Mouse (Mus musculus): ENCODE data around the gene Trpc4ap. TPM values are rescaled to one million over a fixed set of nuclear protein-coding genes. Genes with fewer than 3 reads are reported as not detected.
"Not testable (repeated sequence)": the region's sequence is repeated elsewhere in the genome, so short reads cannot be mapped to it uniquely, and the experiment has no call there.

The Trpc4ap gene
- polyA plus RNA-seq, 1 experiment from 2014 or later = 177 TPM

DNA sequence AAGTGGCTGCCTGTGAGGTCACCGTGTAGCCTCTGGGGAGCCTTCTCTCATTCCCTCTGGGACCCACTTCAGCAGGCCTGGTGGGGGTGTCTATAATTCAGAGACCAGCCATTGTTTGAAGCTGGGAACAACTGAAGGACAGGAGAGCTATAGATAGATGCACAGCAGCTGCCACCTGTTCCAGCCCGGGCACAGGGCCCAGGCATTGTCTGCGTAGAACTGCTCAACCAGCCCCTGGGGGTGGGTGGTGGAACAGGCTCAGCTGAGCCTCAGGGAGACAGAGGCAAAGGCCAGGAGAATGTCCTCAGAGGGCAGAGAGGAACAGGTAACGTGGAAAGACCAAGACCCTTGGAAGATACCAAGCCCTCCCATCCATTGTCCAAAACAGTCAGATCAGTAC, 85.8 kb downstream of the Trpc4ap start:
- 80% methylated on average over 4 of the region's 4 CpGs for WGBS
- H3K4me1 ChIP-seq = 0 out of 2 replicates have a peak, but pooled peaks cover 4% of the 10 kb centered on the region
- ATAC-seq (ENCODE audit: insufficient number of reproducible peaks, insufficient read depth, low FRiP score, low TSS enrichment) = no peak

DNA sequence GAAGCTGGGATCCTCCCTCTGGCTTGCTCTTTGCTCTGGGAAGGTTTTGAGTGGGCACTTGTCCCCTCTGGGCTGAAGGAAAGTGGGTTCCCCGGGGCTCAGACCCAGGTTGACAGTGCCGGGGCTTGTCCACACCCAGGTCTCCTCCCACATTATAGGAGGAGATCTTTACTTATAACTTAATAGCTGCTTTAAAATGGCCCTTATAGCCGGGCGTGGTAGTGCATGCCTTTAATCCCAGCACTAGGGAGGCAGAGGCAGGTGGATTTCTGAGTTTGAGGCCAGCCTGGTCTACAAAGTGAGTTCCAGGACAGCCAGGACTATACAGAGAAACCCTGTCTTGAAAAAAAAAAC, 87.0 kb downstream of the Trpc4ap start:
- not testable (repeated sequence) for H3K4me3 ChIP-seq; H3K9me3 ChIP-seq; H3K36me3 ChIP-seq; ATAC-seq (ENCODE audit: insufficient number of reproducible peaks, insufficient read depth, low FRiP score, low TSS enrichment); H3K4me2 ChIP-seq (replicated peaks); H3K9ac ChIP-seq; H3K4me1 ChIP-seq; H3K27ac ChIP-seq; H3K27me3 ChIP-seq
- 71% methylated on average over 4 of the region's 4 CpGs for WGBS

More for the DNA sequence above, 85.8 kb downstream of the Trpc4ap start:
- Histone ChIP-seq H3K4me3 (no peak overlapping the region), H3K36me3 (no peaks in the 10 kb centered on the region), H3K27ac (no peak overlapping the region), H3K9me3 (no peaks in the 10 kb centered on the region), H3K9ac (no peak overlapping the region), H3K27me3 (no peaks in the 10 kb centered on the region), H3K4me2 (replicated peaks) (no peak overlapping the region)

DNA sequence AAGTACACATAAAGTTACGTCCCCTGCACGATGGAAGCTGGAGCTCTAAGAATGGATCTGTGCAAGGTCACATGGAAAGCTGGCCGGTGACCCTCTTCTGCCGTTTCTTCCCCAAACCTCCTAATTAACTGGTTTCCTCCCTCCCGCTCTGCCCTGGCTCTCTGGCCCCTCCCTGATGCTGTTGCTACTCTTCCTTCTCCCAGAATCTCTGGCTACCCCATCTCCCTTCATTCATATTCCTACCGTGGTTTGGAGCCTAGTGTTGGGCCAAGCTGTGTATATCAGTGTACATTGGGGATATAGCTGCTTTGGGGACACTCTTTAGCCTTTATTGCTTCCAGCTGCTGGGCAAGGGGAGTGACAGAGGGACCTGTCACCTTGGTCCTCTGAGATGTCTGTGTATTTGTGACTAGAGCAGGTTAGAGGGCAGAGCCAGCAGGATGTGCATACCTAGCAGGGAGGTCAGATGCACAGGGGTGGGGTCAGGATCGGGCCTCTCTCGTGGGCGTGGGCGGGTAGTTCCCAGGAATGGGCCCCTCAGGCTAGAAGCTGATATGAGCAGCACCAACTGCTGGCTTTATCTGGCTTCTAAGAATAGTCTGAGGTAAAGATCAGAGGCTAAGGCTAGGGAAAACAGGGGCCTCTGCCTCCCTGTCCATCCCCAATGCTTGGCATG, 87.5 kb downstream of the Trpc4ap start:
- H3K27ac ChIP-seq = no peak overlapping the region
- 0 out of 2 replicates have a peak, but pooled peaks cover 4% of the 10 kb centered on the region for H3K4me1 ChIP-seq
- H3K9ac ChIP-seq = no peak overlapping the region
- no peak overlapping the region for H3K4me3 ChIP-seq
- ATAC-seq (ENCODE audit: insufficient number of reproducible peaks, insufficient read depth, low FRiP score, low TSS enrichment) = no peak
- H3K4me2 ChIP-seq (replicated peaks) = no peak overlapping the region
- WGBS = 23% methylated on average over 10 of the region's 10 CpGs
- no peaks in the 10 kb centered on the region for H3K9me3 ChIP-seq
- no peaks in the 10 kb centered on the region for H3K27me3 ChIP-seq
- H3K36me3 ChIP-seq = no peaks in the 10 kb centered on the region

DNA sequence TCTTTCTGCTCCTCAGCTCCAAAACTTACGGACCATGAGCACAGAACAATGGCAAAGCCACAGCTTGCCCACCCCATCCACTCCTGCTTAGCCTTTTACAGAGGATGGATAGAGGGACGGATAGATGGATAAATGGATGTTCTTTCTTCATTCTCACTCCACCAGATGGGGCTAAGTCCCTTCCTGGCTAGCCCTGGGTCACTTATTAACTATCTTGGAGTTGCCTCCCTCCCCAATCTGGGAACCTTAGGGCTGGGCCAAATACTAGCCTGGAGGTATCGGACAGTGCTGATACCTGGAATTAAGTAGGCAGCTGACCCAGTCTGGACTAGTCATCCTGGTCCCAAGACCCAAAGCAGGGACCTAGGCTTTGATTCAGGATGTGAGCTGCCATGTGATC, 88.5 kb downstream of the Trpc4ap start:
- no peak overlapping the region for H3K4me3 ChIP-seq
- no peak for ATAC-seq (ENCODE audit: insufficient number of reproducible peaks, insufficient read depth, low FRiP score, low TSS enrichment)
- H3K9ac ChIP-seq = no peak overlapping the region
- H3K27me3 ChIP-seq = no peaks in the 10 kb centered on the region
- H3K9me3 ChIP-seq = no peaks in the 10 kb centered on the region
- 0 out of 2 replicates have a peak, but pooled peaks cover 4% of the 10 kb centered on the region for H3K4me1 ChIP-seq
- H3K4me2 ChIP-seq (replicated peaks) = no peak overlapping the region
- no peaks in the 10 kb centered on the region for H3K36me3 ChIP-seq
- H3K27ac ChIP-seq = no peak overlapping the region
- 61% methylated on average over 3 of the region's 3 CpGs for WGBS

DNA sequence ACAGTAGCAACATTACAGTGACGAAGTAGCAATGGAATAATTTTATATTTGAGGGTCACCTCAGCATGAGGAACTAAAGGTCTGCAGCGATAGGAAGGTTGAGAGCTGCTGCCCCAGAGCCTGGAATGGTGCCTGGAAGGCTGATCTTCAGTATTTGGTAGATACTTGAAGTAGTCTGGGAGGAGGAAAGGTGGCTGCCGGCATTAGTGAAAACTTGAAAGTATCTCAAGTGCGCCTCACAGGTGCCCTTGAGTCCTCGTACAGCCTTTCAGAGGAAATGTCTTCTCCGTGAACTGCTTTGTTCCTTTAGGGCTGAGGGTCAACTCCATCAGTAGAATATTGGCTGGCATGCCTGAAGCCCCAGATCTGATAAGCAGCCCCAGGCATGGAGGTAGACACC, 96.7 kb downstream of the Trpc4ap start:
- WGBS = 90% methylated on average over 6 of the region's 6 CpGs
- Histone ChIP-seq H3K4me3 (no peak overlapping the region), H3K36me3 (no peaks in the 10 kb centered on the region), H3K9ac (no peak overlapping the region), H3K27me3 (no peaks in the 10 kb centered on the region), H3K27ac (no peak overlapping the region), H3K9me3 (no peaks in the 10 kb centered on the region), H3K4me2 (replicated peaks) (no peak overlapping the region), H3K4me1 (peaks cover 7% of the 10 kb centered on the region)
- no peak for ATAC-seq (ENCODE audit: insufficient number of reproducible peaks, insufficient read depth, low FRiP score, low TSS enrichment)

DNA sequence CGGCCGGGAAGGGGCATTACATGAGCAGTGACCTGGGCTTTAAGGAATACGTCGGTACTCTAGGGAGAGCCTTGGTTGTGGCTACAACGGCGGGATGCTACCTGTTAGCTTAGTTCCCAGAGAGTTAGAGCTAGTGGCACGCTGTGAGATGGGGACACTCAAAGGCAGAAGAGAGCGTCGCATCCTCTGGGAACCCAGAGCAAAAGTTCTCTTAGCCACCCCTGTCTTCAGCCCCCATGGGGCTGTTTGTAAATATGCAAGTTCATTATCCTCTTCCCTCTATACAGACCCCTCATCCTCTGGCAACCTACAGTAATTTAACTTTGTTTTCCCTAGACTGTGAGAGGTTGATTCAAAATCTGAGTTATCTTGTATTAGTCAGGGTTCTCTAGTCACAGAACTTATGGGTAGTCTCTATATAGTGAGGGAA, 99.3 kb downstream of the Trpc4ap start:
- WGBS = 0% methylated on average over 9 of the region's 9 CpGs
- Histone ChIP-seq H3K4me1 (peaks cover 7% of the 10 kb centered on the region), H3K4me3 (peak overlapping the region; percentile 54), H3K36me3 (no peaks in the 10 kb centered on the region), H3K27ac (no peak overlapping the region), H3K4me2 (replicated peaks) (peak overlapping the region; percentile 63), H3K9me3 (no peaks in the 10 kb centered on the region), H3K9ac (peak overlapping the region; percentile 62), H3K27me3 (no peaks in the 10 kb centered on the region)
- ATAC-seq (ENCODE audit: insufficient number of reproducible peaks, insufficient read depth, low FRiP score, low TSS enrichment) = no peak; the same call in none of the 2 replicates

DNA sequence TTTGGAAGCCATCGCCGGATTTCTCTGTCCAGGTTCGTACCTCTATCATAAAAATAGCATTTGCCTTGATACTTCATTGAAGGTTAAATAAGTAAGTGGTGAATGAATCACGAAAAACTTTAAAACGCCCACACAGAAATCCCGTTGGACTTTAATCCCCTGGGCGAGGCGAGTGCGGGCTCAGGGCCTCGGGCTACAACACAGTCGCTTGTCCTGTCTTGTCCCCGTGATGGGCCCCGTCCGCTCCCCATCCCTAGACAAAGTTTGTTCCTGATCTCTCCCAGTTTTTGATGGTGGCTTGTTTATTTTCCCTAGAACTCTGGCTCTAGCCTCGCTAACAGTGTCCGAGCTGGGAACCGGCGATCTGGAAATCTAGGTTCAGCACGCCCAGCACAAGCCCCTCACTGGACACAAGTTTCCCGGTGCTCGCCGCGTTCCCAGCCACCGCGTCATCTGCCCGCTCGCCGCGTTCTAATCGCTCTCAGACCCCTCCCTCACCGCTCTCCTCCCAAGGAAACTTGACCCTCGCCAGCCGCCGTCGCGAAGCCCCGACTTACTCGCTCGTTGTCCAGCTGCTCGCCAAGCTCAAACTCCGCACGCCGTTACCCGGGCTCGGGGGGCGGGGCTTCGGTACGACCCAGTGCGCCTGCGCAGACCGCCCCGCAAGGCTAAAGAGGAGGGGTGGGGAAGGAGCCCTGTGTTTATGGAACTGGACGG, 99.9 kb downstream of the Trpc4ap start, which contains the start of gene Gss:
Gene Gss, minus strand, starts transcription at position 674 of the 717 bp plus-strand sequence.
- WGBS = under 1% methylated on average over 53 of the region's 53 CpGs
- H3K9me3 ChIP-seq = no peaks in the 10 kb centered on the region
- no peaks in the 10 kb centered on the region for H3K27me3 ChIP-seq
- peak within 1 kb of the TSS; percentile 62 for H3K9ac ChIP-seq
- H3K4me1 ChIP-seq = peaks cover 7% of the 10 kb centered on the region
- peak within 1 kb of the TSS; percentile 77 for H3K27ac ChIP-seq
- H3K4me3 ChIP-seq = peak within 1 kb of the TSS; percentile 54
- peak; percentile 87 for ATAC-seq (ENCODE audit: insufficient number of reproducible peaks, insufficient read depth, low FRiP score, low TSS enrichment)
- H3K36me3 ChIP-seq = no peaks in the 10 kb centered on the region
- peak within 1 kb of the TSS; percentile 63 for H3K4me2 ChIP-seq (replicated peaks)

DNA sequence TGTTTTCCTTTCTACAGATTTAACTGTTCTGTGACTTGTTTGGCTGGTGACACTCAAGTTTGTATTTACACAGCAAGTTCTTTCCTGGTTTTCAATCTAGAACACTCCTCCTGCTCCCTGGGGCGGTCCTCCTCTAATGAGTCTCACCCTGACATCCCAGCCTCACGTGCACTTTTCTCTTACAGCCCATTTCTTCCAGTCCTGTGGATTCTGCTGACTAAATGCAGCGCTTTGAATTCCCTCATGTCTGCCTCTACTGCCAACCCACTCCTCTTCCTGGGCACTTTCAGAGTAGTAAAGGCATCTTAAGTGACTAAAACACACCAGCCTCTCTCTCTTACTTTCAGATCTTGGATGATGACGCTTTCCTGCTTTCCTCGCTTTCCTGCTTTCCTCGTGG, 100.5 kb downstream of the Trpc4ap start:
- Histone ChIP-seq H3K36me3 (no peaks in the 10 kb centered on the region), H3K27me3 (no peaks in the 10 kb centered on the region), H3K4me2 (replicated peaks) (peak overlapping the region; percentile 63), H3K4me1 (peaks cover 7% of the 10 kb centered on the region), H3K4me3 (peak overlapping the region; percentile 54), H3K9me3 (no peaks in the 10 kb centered on the region), H3K27ac (peak overlapping the region; percentile 77; the same call in 1 of the 2 replicates), H3K9ac (peak overlapping the region; percentile 62)
- no peak for ATAC-seq (ENCODE audit: insufficient number of reproducible peaks, insufficient read depth, low FRiP score, low TSS enrichment)
- 5% methylated on average over 6 of the region's 6 CpGs for WGBS

DNA sequence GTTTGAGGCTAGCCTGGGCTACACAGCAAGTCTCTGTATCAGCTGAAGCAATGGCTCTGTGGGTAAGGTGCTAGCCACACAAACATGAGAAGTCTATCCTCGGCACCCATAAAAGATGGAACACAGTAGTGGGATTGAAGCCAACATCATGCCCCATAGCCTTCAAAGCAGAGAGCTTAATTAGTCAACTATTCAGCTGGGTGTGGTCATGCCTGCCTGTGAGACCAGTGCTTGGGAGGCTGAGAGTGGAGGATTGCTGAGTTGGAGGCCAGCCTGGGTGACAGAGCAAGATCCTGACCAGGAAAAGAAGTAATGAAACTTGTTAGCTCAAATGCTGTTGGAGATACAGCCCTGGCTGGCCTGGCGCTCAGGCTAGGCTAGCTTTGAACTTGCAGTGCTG, 101.3 kb downstream of the Trpc4ap start:
- no peak overlapping the region for H3K9ac ChIP-seq
- H3K27me3 ChIP-seq = no peaks in the 10 kb centered on the region
- ATAC-seq (ENCODE audit: insufficient number of reproducible peaks, insufficient read depth, low FRiP score, low TSS enrichment) = no peak
- no peaks in the 10 kb centered on the region for H3K36me3 ChIP-seq
- no peak overlapping the region for H3K27ac ChIP-seq
- WGBS = 90% methylated on average over 2 of the region's 2 CpGs
- peaks cover 7% of the 10 kb centered on the region for H3K4me1 ChIP-seq
- H3K4me2 ChIP-seq (replicated peaks) = no peak overlapping the region
- H3K4me3 ChIP-seq = no peak overlapping the region
- H3K9me3 ChIP-seq = no peaks in the 10 kb centered on the region

DNA sequence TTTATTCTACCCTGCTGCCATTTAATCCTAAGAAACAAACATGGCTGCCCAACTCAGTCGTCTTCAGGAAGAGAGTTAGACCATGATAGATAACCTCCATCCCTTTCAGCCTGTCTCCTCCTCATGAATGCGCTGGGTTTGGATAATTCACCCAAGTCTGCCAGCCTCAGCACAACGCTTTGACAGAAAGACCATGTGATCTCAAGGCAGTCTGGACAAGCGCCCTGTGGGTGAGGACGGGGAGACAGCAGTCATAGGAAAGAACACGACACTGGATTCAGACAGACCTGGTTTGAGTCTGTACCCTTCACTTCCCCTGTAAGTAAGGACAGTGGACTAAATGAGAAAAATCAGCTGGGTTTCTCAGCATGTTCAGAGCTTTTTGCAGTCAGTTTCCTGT, 102.7 kb downstream of the Trpc4ap start:
- H3K9me3 ChIP-seq = no peaks in the 10 kb centered on the region
- 68% methylated on average over 6 of the region's 6 CpGs for WGBS
- no peaks in the 10 kb centered on the region for H3K36me3 ChIP-seq
- H3K4me3 ChIP-seq = no peak overlapping the region
- H3K4me1 ChIP-seq = peaks cover 7% of the 10 kb centered on the region
- no peak overlapping the region for H3K4me2 ChIP-seq (replicated peaks)
- no peak for ATAC-seq (ENCODE audit: insufficient number of reproducible peaks, insufficient read depth, low FRiP score, low TSS enrichment)
- H3K27me3 ChIP-seq = no peaks in the 10 kb centered on the region
- H3K9ac ChIP-seq = no peak overlapping the region
- H3K27ac ChIP-seq = no peak overlapping the region

DNA sequence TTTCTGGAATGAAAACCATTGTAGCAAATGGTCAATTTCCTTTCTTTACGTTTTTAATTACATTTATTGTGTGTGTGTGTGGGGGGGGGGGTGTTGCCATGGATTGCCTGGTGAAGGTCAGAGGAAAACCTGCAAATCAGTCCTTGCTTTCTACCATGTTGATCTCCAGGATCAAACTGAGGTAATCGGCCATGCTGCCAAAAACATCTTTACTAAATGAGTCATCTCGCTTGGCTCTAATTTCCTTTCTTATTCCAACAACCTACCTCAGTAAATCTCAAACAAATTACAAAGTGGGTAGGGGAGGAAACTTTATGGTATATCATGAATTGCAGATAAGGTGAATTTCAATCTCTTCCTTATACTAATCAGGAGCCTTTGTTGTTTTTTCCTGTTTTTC, 104.0 kb downstream of the Trpc4ap start:
- Histone ChIP-seq H3K27me3 (no peaks in the 10 kb centered on the region), H3K9me3 (no peaks in the 10 kb centered on the region), H3K36me3 (no peaks in the 10 kb centered on the region), H3K4me2 (replicated peaks) (no peak overlapping the region), H3K4me3 (no peak overlapping the region), H3K27ac (no peak overlapping the region), H3K9ac (no peak overlapping the region), H3K4me1 (peaks cover 7% of the 10 kb centered on the region)
- ATAC-seq (ENCODE audit: insufficient number of reproducible peaks, insufficient read depth, low FRiP score, low TSS enrichment) = no peak
- WGBS = 81% methylated on average over 3 of the region's 3 CpGs

DNA sequence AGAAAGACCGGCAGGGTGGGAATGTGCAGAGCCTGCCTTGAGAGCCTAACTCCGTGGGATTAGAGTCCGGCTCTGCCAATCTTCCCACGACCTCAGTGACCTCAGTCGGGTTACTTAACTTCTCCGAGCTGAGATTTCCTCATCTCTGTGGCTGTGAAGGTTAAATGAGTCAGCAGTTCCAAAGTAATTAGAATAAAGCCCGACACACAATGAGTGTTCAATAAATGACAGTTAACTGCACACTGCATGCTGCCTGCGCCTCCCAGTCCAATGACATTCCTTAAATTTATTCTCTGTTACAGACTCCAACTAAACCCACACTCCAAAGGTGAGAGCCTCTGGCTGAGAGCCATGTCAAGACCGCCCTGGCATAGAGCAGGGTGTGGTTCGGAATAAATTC, 106.7 kb downstream of the Trpc4ap start:
- no peak overlapping the region for H3K9ac ChIP-seq
- no peak overlapping the region for H3K27ac ChIP-seq
- H3K4me2 ChIP-seq (replicated peaks) = no peak overlapping the region
- H3K27me3 ChIP-seq = no peaks in the 10 kb centered on the region
- H3K4me3 ChIP-seq = no peak overlapping the region
- 68% methylated on average over 10 of the region's 10 CpGs for WGBS
- no peaks in the 10 kb centered on the region for H3K36me3 ChIP-seq
- no peaks in the 10 kb centered on the region for H3K9me3 ChIP-seq
- H3K4me1 ChIP-seq = no peaks in the 10 kb centered on the region
- no peak for ATAC-seq (ENCODE audit: insufficient number of reproducible peaks, insufficient read depth, low FRiP score, low TSS enrichment)

Data from embryonic facial prominence, embryonic 12.5 days (tissue).